Mouse (Mus musculus): Measurements from ENCODE around the gene Vamp1.

DNA sequence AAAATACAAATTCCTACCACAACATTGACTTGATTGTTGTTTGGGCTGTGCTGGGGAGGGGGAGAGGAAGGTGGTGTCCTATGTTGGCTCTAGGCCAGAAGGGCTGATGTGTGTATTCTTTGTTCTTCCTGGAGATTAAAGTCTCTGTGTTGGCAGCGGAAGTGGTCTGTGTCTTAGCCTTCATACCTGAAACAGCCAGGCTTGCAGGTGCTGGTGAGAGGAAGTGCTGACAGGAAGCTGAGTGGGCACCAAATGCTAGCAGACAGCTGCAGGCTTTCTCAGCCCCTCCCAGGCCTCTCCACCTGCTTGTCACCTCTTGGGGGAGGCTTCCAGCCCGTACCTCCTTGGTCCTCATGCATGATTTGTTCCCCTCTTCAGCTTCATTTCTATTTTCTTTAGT is 6.8 kb downstream of the Vamp1 start:
- TF ChIP-seq CTCF (IDR thresholded peaks at IDR 0.05; ENCODE audit: low read depth, low read length) (no peak), GATA2 (IDR thresholded peaks at IDR 0.05; ENCODE audit: borderline replicate concordance, low read depth, low read length) (no peak)
